Mouse (Mus musculus): ENCODE data around the gene Sod1. TPM values are rescaled to one million over a fixed set of nuclear protein-coding genes. Genes with fewer than 3 reads are reported as not detected.

Sod1 gene
- polyA plus RNA-seq (2015; fragmentation: Nextera tagmentation; extraction: Ambion mirVana), result 1,398 and 1,474 TPM in 2 replicates

DNA sequence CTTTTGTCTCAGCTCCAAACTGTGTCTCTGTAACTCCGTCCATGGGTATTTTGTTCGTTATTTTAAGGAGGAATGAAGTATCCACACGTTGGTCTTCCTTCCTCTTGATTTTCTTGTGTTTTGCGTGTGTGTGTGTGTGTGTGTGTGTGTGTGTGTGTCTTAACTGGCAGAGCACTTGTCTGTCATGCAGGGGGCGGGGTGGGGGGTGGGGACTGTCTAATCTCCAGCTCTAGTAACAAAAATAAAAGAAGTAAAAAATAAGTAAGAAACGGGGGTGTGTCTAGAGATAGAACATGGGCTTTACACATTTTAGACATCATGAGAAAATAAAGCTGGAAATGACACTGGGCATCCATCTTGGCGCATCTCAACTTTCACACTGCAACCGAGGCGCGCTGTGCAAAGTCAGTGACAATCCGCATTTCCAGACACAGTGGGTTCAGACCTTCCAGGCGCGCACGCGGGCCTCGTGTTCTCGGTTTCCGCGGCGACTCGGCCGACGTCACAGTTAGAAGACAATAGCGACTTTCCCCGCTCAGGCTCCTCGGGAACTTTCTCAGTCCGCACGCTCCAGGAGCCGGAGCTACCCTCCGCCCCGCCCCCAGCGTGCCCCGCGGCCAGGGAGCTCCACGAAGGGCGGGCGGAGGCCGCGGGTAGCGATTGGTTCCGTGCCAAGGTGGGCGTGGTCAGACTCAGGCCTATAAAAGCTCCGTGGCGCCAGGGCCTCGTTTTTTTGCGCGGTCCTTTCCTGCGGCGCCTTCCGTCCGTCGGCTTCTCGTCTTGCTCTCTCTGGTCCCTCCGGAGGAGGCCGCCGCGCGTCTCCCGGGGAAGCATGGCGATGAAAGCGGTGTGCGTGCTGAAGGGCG is at the start of gene Sod1:
Gene Sod1 (plus strand): TSS at position 729 of the 866 bp plus-strand sequence.
- ATAC-seq (peak; percentile 91), DNase-seq (peak; percentile 99)
- Histone ChIP-seq H3K4me2 (ENCODE audit: low read depth, low read length) (peak within 1 kb of the TSS; percentile 89), H3K36me3 (replicated peaks; ENCODE audit: insufficient read depth, low read length) (peaks cover 20% of the 10 kb centered on the region), H3K4me3 (ENCODE audit: low read depth, low read length) (peak within 1 kb of the TSS; percentile 79), H3K9ac (replicated peaks) (peak within 1 kb of the TSS; percentile 84), H3K27me3 (ENCODE audit: insufficient read depth, low read length) (no peaks in the 10 kb centered on the region), H3K9me3 (ENCODE audit: low read length) (no peaks in the 10 kb centered on the region), H3K4me1 (ENCODE audit: insufficient read depth) (peaks cover 31% of the 10 kb centered on the region), H3K27ac (ENCODE audit: low read depth) (peak within 1 kb of the TSS; percentile 97)
- under 1% methylated on average over 63 of the region's 63 CpGs for WGBS (ENCODE audit: insufficient replicate concordance)
- TF ChIP-seq CTCF (IDR thresholded peaks at IDR 0.05; ENCODE audit: low read depth) (no peak), EP300 (IDR thresholded peaks at IDR 0.05; ENCODE audit: low read depth) (peak; percentile 59; the same call in 1 of the 2 replicates)

DNA sequence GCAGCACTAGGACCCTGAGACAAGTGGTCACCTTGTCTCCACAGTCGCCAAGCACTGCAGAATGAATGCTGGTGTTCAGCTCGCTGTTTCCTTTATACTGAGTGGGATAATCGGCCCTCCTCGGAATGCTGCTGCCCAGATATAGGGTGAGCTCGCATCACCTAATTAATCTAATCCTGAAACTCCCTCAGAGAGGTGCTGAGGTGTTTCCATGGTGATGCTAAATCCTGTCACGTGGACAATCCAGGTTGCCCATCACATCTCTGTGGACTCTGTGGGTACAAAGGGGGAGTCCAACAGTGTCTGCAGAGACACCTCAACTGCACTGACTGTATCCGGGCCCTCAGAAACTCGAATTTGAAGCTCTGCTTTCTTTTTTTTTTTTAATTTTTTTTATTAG is 49.1 kb upstream of the Sod1 start:
- DNase-seq, result no peak
- 71% methylated on average over 8 of the region's 8 CpGs for WGBS (ENCODE audit: insufficient replicate concordance)
- TF ChIP-seq EP300 (IDR thresholded peaks at IDR 0.05; ENCODE audit: low read depth), result no peak
- TF ChIP-seq CTCF (IDR thresholded peaks at IDR 0.05; ENCODE audit: low read depth), result no peak
- no peak for ATAC-seq
- Histone ChIP-seq H3K27ac (ENCODE audit: low read depth) (no peak overlapping the region), H3K4me3 (ENCODE audit: low read depth, low read length) (no peak overlapping the region), H3K4me2 (ENCODE audit: low read depth, low read length) (no peak overlapping the region), H3K27me3 (ENCODE audit: insufficient read depth, low read length) (no peaks in the 10 kb centered on the region), H3K36me3 (replicated peaks; ENCODE audit: insufficient read depth, low read length) (no peaks in the 10 kb centered on the region), H3K9ac (replicated peaks) (no peak overlapping the region), H3K9me3 (ENCODE audit: low read length) (no peaks in the 10 kb centered on the region), H3K4me1 (ENCODE audit: insufficient read depth) (no peaks in the 10 kb centered on the region)

DNA sequence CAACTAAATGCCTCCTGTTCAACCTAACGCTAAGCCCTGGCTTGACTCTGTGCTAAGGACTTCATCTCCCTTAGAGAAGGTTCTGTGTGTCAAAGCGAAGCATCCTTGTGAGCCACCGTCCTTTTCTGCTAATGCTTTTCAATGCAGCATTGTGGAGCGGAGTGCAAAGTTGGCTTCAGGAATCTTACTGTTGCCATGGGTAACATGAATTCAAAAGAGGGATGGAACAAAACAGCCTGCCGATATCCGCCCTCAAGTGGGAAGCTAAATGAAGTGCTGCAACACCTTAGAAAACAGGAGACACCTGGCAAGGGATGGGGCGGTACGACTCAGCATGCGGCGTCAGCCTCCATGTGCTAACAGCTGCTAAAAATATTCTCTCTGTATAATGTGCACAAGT is 44.1 kb upstream of the Sod1 start:
- no peaks in the 10 kb centered on the region for H3K27me3 ChIP-seq (ENCODE audit: insufficient read depth, low read length)
- ATAC-seq (no peak), DNase-seq (no peak)
- TF ChIP-seq CTCF (IDR thresholded peaks at IDR 0.05; ENCODE audit: low read depth), result no peak
- no peak for TF ChIP-seq EP300 (IDR thresholded peaks at IDR 0.05; ENCODE audit: low read depth)
- no peak overlapping the region for H3K27ac ChIP-seq (ENCODE audit: low read depth)
- 66% methylated on average over 10 of the region's 10 CpGs for WGBS (ENCODE audit: insufficient replicate concordance)
- H3K4me3 ChIP-seq (ENCODE audit: low read depth, low read length), result no peak overlapping the region
- H3K4me2 ChIP-seq (ENCODE audit: low read depth, low read length), result no peak overlapping the region
- no peaks in the 10 kb centered on the region for H3K36me3 ChIP-seq (replicated peaks; ENCODE audit: insufficient read depth, low read length)
- no peaks in the 10 kb centered on the region for H3K4me1 ChIP-seq (ENCODE audit: insufficient read depth)
- no peaks in the 10 kb centered on the region for H3K9me3 ChIP-seq (ENCODE audit: low read length)
- no peak overlapping the region for H3K9ac ChIP-seq (replicated peaks)

DNA sequence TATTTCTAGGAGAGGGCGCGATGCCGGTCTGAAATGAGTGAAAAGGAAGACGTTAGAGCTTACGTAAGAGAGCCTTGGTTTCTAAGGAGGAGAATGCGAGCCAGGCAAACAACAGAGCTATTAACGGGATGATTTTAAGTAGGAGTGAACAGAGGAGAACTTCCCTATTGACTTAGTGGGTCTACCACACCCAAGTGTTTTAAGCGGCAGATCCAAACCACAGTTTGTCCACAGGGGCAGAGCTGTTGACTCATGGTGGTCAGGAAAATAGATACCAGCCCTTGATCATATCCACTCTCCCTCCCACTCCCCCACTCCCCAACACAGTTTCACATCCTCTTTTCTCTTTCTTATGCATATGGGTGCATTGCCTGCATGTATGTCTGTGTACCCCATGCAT is 43.1 kb upstream of the Sod1 start:
- Histone ChIP-seq H3K9ac (replicated peaks) (no peak overlapping the region), H3K27ac (ENCODE audit: low read depth) (no peak overlapping the region), H3K4me3 (ENCODE audit: low read depth, low read length) (no peak overlapping the region), H3K36me3 (replicated peaks; ENCODE audit: insufficient read depth, low read length) (no peaks in the 10 kb centered on the region), H3K9me3 (ENCODE audit: low read length) (no peaks in the 10 kb centered on the region), H3K27me3 (ENCODE audit: insufficient read depth, low read length) (no peaks in the 10 kb centered on the region), H3K4me2 (ENCODE audit: low read depth, low read length) (no peak overlapping the region), H3K4me1 (ENCODE audit: insufficient read depth) (no peaks in the 10 kb centered on the region)
- WGBS (ENCODE audit: insufficient replicate concordance), result 20% methylated on average over 8 of the region's 8 CpGs
- TF ChIP-seq EP300 (IDR thresholded peaks at IDR 0.05; ENCODE audit: low read depth) (no peak), CTCF (IDR thresholded peaks at IDR 0.05; ENCODE audit: low read depth) (no peak)
- peak; percentile 44; the same call in 1 of the 2 replicates for ATAC-seq
- peak; percentile 34 for DNase-seq

DNA sequence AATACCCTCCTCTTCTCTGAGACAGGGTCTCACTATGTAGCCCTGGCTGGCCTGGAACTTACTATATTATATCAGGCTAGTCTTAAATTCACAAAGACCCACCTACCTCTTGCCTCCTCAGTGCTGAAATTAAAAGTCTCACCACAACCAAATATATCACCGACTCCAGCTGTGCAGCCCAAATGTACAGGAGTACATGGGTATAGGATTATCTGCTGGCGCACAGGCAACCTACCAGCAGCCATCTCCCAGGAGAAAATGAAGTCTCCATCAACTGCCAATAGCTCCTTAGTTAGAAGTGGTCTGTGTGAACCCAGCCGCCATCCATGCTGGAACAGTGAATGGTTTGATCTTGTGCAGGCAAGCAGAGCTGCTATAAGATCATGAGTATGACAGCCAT is 42.1 kb upstream of the Sod1 start:
- no peak for TF ChIP-seq CTCF (IDR thresholded peaks at IDR 0.05; ENCODE audit: low read depth)
- no peak for TF ChIP-seq EP300 (IDR thresholded peaks at IDR 0.05; ENCODE audit: low read depth)
- no peaks in the 10 kb centered on the region for H3K27me3 ChIP-seq (ENCODE audit: insufficient read depth, low read length)
- no peaks in the 10 kb centered on the region for H3K9me3 ChIP-seq (ENCODE audit: low read length)
- ATAC-seq (no peak), DNase-seq (no peak)
- WGBS (ENCODE audit: insufficient replicate concordance), result 64% methylated on average over 3 of the region's 3 CpGs
- H3K4me2 ChIP-seq (ENCODE audit: low read depth, low read length), result no peak overlapping the region
- no peak overlapping the region for H3K4me3 ChIP-seq (ENCODE audit: low read depth, low read length)
- H3K4me1 ChIP-seq (ENCODE audit: insufficient read depth), result no peaks in the 10 kb centered on the region
- H3K36me3 ChIP-seq (replicated peaks; ENCODE audit: insufficient read depth, low read length), result no peaks in the 10 kb centered on the region
- H3K9ac ChIP-seq (replicated peaks), result no peak overlapping the region
- H3K27ac ChIP-seq (ENCODE audit: low read depth), result no peak overlapping the region

DNA sequence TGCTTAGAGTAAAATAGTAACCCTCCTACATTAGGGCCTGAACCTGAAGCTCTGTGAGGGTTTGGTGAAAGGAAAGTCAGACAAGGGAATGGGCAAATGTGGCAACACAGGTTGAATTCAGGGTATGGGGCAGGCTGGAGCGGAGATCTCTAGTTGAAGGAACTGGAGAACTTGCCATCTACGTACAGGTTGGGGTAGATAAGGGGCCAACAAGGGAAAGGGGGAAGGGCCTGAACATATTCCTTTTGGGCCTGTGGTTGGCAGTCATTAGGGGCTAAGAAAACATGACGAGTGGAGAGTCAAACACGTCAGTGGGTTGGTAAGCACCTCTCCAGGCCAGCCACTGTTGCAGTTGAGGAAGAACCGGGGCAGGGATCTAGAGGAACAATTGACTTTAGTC is 40.7 kb upstream of the Sod1 start:
- DNase-seq, result no peak
- H3K9me3 ChIP-seq (ENCODE audit: low read length), result no peaks in the 10 kb centered on the region
- WGBS (ENCODE audit: insufficient replicate concordance), result 57% methylated on average over 5 of the region's 5 CpGs
- TF ChIP-seq EP300 (IDR thresholded peaks at IDR 0.05; ENCODE audit: low read depth) (no peak), CTCF (IDR thresholded peaks at IDR 0.05; ENCODE audit: low read depth) (no peak)
- no peak overlapping the region for H3K4me2 ChIP-seq (ENCODE audit: low read depth, low read length)
- H3K4me3 ChIP-seq (ENCODE audit: low read depth, low read length), result no peak overlapping the region
- H3K27me3 ChIP-seq (ENCODE audit: insufficient read depth, low read length), result no peaks in the 10 kb centered on the region
- H3K9ac ChIP-seq (replicated peaks), result no peak overlapping the region
- H3K4me1 ChIP-seq (ENCODE audit: insufficient read depth), result no peaks in the 10 kb centered on the region
- ATAC-seq, result no peak
- no peaks in the 10 kb centered on the region for H3K36me3 ChIP-seq (replicated peaks; ENCODE audit: insufficient read depth, low read length)
- H3K27ac ChIP-seq (ENCODE audit: low read depth), result no peak overlapping the region

All from liver, postnatal 0 days (tissue).